Mouse (Mus musculus) lung, adult 2 months (tissue): ENCODE measurements around the gene Psmc5.

Experiments
- CTCF ChIP-seq: fragments of 200-500 bp; IDR thresholded peaks from 2 replicates; pipeline ENCODE4 v1.5.1; 2011; ENCODE audit warnings: mild to moderate bottlenecking, low read length, control low read depth; ENCODE audit not compliant: insufficient read depth
- POLR2A ChIP-seq: fragments of 200-500 bp; IDR thresholded peaks from 2 replicates; pipeline ENCODE4 v1.6.1; 2011; ENCODE audit warnings: low read depth, mild to moderate bottlenecking, control low read depth, low read length, borderline replicate concordance; ENCODE audit errors: extremely low read depth

- TF ChIP-seq CTCF (0 out of 2 replicates have a peak, but pooled peaks have one; percentile 9), POLR2A (no peak)
Observed at GRCm38 (mm10) chr11:106291861-106292260, 35.9 kb downstream of the Psmc5 start.
